Mouse (Mus musculus) lung, postnatal 0 days (tissue): ENCODE measurements around the gene Nrxn2.

Source experiments
- CTCF ChIP-seq: IDR thresholded peaks from 2 replicates; pipeline ENCODE4 v1.5.1; 2016; ENCODE audit warnings: antibody characterized with exemption, mild to moderate bottlenecking
- EP300 ChIP-seq: IDR thresholded peaks from 2 replicates; pipeline ENCODE4 v1.6.1; 2016; ENCODE audit warnings: antibody characterized with exemption, mild to moderate bottlenecking, control low read depth

DNA sequence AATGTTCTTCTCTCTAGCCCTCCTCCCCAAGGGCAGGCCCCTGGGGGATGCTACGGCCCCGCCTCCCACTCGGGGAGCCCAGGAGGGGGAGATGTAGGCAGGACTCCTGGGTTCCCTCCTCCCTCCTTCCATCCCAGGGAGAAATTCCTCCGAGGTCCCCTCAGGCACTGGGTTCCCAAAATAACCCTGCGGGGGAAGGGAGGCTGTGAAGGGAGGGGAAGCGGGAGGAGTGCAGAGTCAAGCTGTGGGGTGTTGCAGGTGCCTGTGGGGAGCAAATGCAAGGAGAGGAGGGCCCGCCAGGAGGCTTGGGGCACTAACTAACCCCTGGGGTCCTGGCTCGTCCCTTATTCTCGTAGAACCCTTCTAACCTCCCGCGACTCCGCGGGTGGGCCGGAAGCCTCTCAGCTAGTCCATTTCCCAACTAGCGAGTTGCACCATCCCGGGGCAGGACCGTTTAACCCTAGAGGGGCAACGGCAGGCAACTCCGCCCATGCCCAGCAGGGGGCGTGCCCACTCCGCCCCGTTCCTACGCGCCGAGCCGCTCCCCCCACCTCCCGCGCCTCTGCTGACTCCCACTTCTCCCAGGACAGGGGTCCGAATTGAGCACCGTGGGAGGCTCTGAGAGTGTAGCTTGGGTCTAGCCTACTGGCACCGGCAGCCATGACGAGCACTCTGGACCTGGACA is 17.3 kb upstream of the Nrxn2 start:
- TF ChIP-seq CTCF (peak; percentile 91), EP300 (peak; percentile 35; the same call in 1 of the 2 replicates)
